Mouse (Mus musculus): Measurements from ENCODE around the gene Zdbf2. TPM values are rescaled to one million over a fixed set of nuclear protein-coding genes. Genes with fewer than 3 reads are reported as not detected.
"Not testable (repeated sequence)": the region's sequence is repeated elsewhere in the genome, so short reads cannot be mapped to it uniquely, and the experiment has no call there.

Gene Zdbf2
- polyA plus RNA-seq, 1 experiment: 39.0 TPM

- Histone ChIP-seq H3K27ac (ENCODE audit: control insufficient read depth, insufficient read depth, low read depth, low read length) (no peak overlapping the region), H3K4me3 (ENCODE audit: control insufficient read depth, low read depth, low read length) (no peak overlapping the region), H3K4me1 (ENCODE audit: control insufficient read depth, insufficient read depth, low read length) (no peaks in the 10 kb centered on the region; the same call in 1 of the 2 replicates), H3K27me3 (ENCODE audit: control insufficient read depth, insufficient read depth, low read length) (no peaks in the 10 kb centered on the region), H3K36me3 (ENCODE audit: control insufficient read depth, insufficient read depth, low read length) (no peaks in the 10 kb centered on the region)
- TF ChIP-seq POLR2A (IDR thresholded peaks at IDR 0.05; ENCODE audit: control insufficient read depth, low read depth, low read length) (no peak), CTCF (IDR thresholded peaks at IDR 0.05; ENCODE audit: control insufficient read depth, insufficient read depth, insufficient replicate concordance, low read depth, low read length) (no peak)
These were observed 5.0 kb downstream of the Zdbf2 start for GRCm38 (mm10) chr1:63278106-63278505.

GRCm38 (mm10) chr1:63293965-63294364 lies 20.9 kb downstream of the Zdbf2 start:
- Histone ChIP-seq H3K4me1 (ENCODE audit: control insufficient read depth, insufficient read depth, low read length) (no peaks in the 10 kb centered on the region), H3K27me3 (ENCODE audit: control insufficient read depth, insufficient read depth, low read length) (no peaks in the 10 kb centered on the region), H3K4me3 (ENCODE audit: control insufficient read depth, low read depth, low read length) (no peak overlapping the region), H3K36me3 (ENCODE audit: control insufficient read depth, insufficient read depth, low read length) (no peaks in the 10 kb centered on the region), H3K27ac (ENCODE audit: control insufficient read depth, insufficient read depth, low read depth, low read length) (no peak overlapping the region)
- TF ChIP-seq CTCF (IDR thresholded peaks at IDR 0.05; ENCODE audit: control insufficient read depth, insufficient read depth, insufficient replicate concordance, low read depth, low read length) (no peak), POLR2A (IDR thresholded peaks at IDR 0.05; ENCODE audit: control insufficient read depth, low read depth, low read length) (no peak)

- H3K27me3 ChIP-seq (ENCODE audit: control insufficient read depth, insufficient read depth, low read length): no peaks in the 10 kb centered on the region
- H3K36me3 ChIP-seq (ENCODE audit: control insufficient read depth, insufficient read depth, low read length): no peaks in the 10 kb centered on the region
- TF ChIP-seq CTCF (IDR thresholded peaks at IDR 0.05; ENCODE audit: control insufficient read depth, insufficient read depth, insufficient replicate concordance, low read depth, low read length) (no peak), POLR2A (IDR thresholded peaks at IDR 0.05; ENCODE audit: control insufficient read depth, low read depth, low read length) (no peak)
- H3K4me1 ChIP-seq (ENCODE audit: control insufficient read depth, insufficient read depth, low read length): no peaks in the 10 kb centered on the region
- peak overlapping the region; percentile 5; the same call in 1 of the 2 replicates for H3K4me3 ChIP-seq (ENCODE audit: control insufficient read depth, low read depth, low read length)
- no peak overlapping the region for H3K27ac ChIP-seq (ENCODE audit: control insufficient read depth, insufficient read depth, low read depth, low read length)
These were observed 36.6 kb downstream of the Zdbf2 start for GRCm38 (mm10) chr1:63309661-63310060.

- not testable (repeated sequence) for H3K36me3 ChIP-seq (ENCODE audit: control insufficient read depth, insufficient read depth, low read length); H3K27ac ChIP-seq (ENCODE audit: control insufficient read depth, insufficient read depth, low read depth, low read length)
These were observed 50.6 kb downstream of the Zdbf2 start for GRCm38 (mm10) chr1:63323565-63324132.

More at GRCm38 (mm10) chr1:63323565-63324132, 50.6 kb downstream of the Zdbf2 start:
- H3K27me3 ChIP-seq (ENCODE audit: control insufficient read depth, insufficient read depth, low read length); H3K4me1 ChIP-seq (ENCODE audit: control insufficient read depth, insufficient read depth, low read length); H3K4me3 ChIP-seq (ENCODE audit: control insufficient read depth, low read depth, low read length): not testable (repeated sequence)

Other genes with a start within 250 kb of the Zdbf2 start
- 6.4 and 6.5 TPM in 2 replicates for gene Ino80d, start 158.6 kb upstream of the Zdbf2 start, polyA plus RNA-seq (2012; rRNA removed)
- 51.0 and 59.0 TPM in 2 replicates for gene Eef1b2, start 96.4 kb upstream of the Zdbf2 start, polyA plus RNA-seq (2012; rRNA removed)
- 27.8 and 32.4 TPM in 2 replicates for gene Ndufs1, start 96.4 kb upstream of the Zdbf2 start, polyA plus RNA-seq (2012; rRNA removed)
- gene Gpr1, start 58.7 kb upstream of the Zdbf2 start, polyA plus RNA-seq (2012; rRNA removed): 0.14 and 0.15 TPM in 2 replicates
- gene Adam23, start 172.6 kb downstream of the Zdbf2 start, polyA plus RNA-seq (2012; rRNA removed): 1.8 and 2.8 TPM in 2 replicates

Measured in testis, adult 2 months (tissue).